Mouse (Mus musculus): ENCODE data around the gene Taf1a.

The Taf1a gene

DNA sequence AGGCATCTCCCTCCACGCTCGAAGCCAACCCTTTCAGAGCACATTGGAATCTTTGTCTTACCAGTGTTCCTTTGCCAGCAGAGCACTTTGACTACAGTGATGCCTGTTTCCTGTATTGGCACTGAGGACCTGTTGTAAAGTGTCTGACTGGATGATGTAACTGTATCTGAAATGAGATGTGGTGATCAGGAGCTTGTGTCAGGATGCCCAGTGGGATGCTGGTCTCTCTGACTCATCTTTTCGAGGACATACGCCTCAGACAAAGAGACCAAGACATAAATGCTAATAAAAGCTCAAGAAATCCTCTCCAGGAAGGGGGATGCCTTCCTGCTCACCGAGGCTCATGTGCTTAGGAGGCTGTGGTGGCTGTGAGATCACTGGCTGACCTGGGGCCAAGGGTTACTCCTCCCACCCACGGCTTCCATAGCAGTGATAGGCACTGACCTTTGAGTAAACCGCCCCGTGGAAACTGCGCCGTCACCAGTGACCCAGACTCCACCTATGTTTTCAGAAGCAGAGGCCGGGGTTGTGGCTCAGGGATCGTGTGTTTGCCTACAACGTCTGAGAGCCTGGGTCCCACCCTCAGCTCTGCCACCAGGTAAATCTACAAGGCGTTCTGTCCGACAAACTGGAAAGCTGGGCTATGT, 25.4 kb downstream of the Taf1a start:
- DNase-seq: no peak

DNA sequence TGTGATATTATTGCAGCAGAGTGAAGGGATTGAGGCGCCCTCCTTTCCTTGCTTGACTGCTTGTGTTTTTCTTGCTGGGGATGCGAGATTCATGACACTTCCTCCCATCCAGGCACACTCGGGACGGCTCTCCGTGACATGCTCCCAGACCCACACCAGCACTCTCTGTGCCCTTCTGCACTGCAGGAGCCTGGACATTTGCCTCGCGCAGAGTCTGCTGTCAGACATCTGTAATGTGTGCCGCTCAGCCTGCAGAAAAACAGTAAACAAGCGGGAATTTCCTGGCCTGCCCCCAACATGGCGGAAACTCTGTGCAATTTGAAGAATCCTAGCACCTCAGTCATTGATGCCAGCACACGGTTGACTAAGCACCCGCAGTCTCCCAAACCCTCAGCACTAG, 29.1 kb downstream of the Taf1a start, which contains the start of gene Hhipl2:
Gene Hhipl2 (plus strand): TSS at position 343 of the 400 bp plus-strand sequence.
- DNase-seq: no peak

DNA sequence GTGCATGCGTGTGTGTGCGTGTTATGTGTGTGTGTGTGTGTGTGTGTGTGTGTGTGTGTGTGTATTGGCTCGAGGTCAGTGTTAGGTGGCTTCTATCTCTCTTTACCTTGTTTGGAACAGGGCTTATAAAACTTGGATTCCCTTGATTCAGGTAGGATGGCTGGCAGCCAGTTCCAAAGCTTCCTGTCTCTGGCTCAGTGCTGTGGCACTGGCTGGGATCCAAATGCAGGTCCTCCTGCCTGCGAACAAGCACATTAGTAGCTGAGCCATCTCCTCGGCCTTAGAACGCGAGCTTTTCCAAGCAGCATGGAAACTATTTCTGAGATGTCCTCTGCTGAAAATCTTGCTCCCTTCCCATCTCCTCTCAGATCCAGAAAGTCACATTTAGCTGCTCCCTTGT, 31.0 kb downstream of the Taf1a start:
- DNase-seq: no peak

DNA sequence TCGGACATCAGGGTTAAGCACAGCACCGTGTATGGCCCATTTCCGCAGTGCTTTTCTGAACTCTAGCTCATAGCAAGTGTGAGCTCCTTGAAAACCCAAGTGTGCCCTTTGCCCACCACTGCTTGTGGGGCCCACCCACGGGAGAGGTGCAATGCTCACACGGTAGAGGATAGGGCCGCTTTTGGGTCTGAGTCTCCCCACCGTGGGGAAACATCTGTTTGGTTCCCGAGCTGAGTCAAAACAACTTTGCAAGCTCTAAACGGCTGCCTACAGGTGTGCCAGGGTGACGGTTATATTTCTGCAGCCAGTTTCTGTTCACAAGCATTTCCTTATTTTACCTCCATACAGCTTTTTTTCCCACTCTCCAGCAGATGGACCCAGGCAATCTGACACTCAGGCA, 31.5 kb downstream of the Taf1a start:
- DNase-seq: no peak

- DNase-seq: no peak
Observed at GRCm38 (mm10) chr1:183424100-183424499, 35.3 kb downstream of the Taf1a start.

GRCm38 (mm10) chr1:183434918-183435317, 46.1 kb downstream of the Taf1a start:
- no peak for DNase-seq

DNA sequence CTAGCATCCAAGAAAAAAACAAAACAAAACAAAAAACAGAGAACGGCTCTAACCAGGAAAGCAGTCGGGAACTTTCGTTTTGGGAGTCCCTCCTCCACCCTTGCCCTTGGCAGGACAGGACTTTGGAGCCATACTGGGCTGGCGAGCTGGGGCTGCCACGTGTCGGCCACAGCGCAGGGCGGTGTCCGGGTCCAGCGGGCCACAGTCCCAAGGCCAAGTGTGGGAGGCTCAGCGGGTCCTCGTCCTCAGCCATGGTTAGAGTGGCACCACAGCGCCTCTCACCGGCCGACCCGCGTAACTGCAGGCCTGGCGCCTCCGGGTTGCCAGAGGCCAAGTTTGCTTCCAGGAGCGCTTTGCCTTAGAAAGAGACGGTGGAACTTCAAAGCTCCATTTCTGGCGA, 50.3 kb downstream of the Taf1a start:
- DNase-seq: peak; percentile 99

DNA sequence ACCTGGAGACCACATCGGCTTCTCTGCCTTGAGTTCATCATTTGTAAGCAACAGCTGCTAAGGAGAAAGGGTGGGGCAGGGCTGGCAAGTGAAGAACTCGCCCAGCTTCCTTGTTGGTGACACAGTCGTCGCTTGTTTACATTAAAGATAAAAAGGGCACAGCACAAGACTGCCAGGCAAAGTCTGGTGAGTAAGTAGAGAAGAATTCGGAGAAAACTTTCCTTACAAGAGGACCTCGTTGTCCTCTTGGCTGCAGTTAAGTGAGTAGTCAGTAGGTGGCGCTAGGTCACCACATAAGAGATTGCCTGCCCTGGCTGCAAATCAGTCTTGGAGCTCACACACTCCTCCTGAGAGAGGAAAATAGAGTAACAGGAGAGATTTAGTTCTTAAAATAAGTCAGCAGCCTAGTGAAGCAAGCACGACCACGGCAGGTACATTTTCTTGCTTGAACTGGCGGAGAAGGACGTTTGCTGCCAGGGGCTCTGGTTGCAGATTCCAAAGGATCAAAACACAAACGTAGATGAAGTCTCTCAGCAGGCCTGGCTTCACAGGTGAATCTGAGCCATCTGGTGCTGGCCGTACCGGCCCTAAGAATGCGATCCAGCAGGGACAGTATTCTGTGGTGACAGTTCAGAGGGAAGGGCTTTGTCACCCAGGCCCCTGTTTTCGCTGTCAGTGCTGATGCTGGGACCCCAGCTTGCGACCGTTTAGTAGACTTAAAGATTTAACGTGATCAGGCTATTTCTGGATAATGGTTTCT, 53.4 kb downstream of the Taf1a start:
- DNase-seq: peak; percentile 96

DNA sequence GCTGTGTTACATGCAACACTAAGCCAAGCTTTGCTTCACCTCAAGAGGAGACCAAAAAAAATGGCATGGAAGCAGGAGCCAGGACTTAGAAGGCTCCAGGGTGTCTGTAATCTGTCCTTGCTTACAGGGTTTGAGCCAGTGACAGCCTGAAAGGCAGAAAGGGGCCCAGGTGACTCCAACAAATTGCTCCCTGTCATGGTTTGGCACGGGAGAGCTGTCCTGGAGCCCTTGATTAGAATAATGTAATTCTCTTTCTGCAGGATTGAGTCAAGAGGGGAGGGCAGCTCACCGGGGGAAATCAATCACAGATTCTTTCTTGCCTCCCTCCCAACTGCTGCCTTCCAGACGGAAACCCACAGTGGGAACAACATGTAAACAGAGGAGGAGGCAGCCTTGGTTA, 64.3 kb downstream of the Taf1a start:
- no peak for DNase-seq
